26 mouse cellular contexts compared by ENCODE assay signal in the genomic region with DNA sequence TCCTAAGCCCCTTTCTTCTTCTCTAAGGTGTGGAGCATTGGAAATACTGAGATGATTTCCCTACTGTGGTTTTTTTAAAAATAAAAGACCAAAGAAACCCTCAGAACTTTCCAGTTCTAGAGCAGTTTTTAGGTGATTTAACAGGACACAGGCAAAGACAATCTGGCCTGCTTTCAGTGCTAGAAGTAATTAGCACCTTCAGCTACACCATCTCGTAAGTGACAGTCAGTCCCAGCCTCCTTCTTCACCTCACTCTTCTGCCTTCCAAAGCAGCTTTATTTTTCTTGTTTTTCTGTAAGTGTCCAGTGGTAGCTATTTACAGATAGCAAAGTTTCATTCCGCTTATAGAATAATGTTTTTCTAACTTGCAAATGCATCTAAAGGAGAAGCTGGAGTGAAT.
"Had no signal": no experiment of that assay in that cellular context is flagged by ENCODE, and none has a peak within 500 bp of the region (broad histone marks: within the 10 kb centered on the region; RNA-seq: fewer than 3 reads in every experiment).

No protein-coding gene starts in this region.

- H3K36me3 ChIP-seq: heart, embryonic 10.5 days; heart, embryonic 12.5 days; hindbrain, embryonic 10.5 days; hindbrain, embryonic 12.5 days; kidney, embryonic 15.5 days; limb, embryonic 13.5 days; limb, embryonic 15.5 days; liver, embryonic 12.5 days had no signal

- H3K9ac ChIP-seq: heart, embryonic 12.5 days; hindbrain, embryonic 12.5 days; hindbrain, embryonic 14.5 days; kidney, embryonic 15.5 days; limb, embryonic 13.5 days; limb, embryonic 15.5 days; liver, embryonic 12.5 days; liver, embryonic 14.5 days had no signal

- H3K4me1 ChIP-seq: heart, embryonic 10.5 days; heart, embryonic 12.5 days; hindbrain, embryonic 10.5 days; hindbrain, embryonic 12.5 days; kidney, embryonic 15.5 days; limb, embryonic 13.5 days; limb, embryonic 15.5 days; liver, embryonic 12.5 days had no signal

- H3K9me3 ChIP-seq: heart, embryonic 10.5 days; heart, embryonic 12.5 days; hindbrain, embryonic 10.5 days; hindbrain, embryonic 12.5 days; kidney, embryonic 15.5 days; limb, embryonic 13.5 days; limb, embryonic 15.5 days had no signal

- H3K27ac ChIP-seq: gastrocnemius, adult 2 months; heart, embryonic 10.5 days; hindbrain, embryonic 10.5 days; hindbrain, embryonic 12.5 days; hindbrain, embryonic 14.5 days; hindbrain, postnatal 0 days; kidney, embryonic 15.5 days; kidney, postnatal 0 days; limb, embryonic 13.5 days; limb, embryonic 15.5 days; liver, embryonic 12.5 days; liver, embryonic 14.5 days had no signal

- H3K4me2 ChIP-seq: heart, embryonic 12.5 days; hindbrain, embryonic 12.5 days; hindbrain, embryonic 14.5 days; kidney, embryonic 15.5 days; limb, embryonic 13.5 days; limb, embryonic 15.5 days; liver, embryonic 12.5 days had no signal

- H3K27me3 ChIP-seq: heart, embryonic 12.5 days; hindbrain, embryonic 12.5 days; kidney, embryonic 15.5 days; limb, embryonic 13.5 days; limb, embryonic 15.5 days; liver, embryonic 12.5 days had no signal

- ATAC-seq: hindbrain, postnatal 0 days; intestine, embryonic 16.5 days; liver, embryonic 12.5 days had no signal

- H3K4me3 ChIP-seq: gastrocnemius, adult 2 months; heart, embryonic 10.5 days; heart, embryonic 12.5 days; hindbrain, embryonic 10.5 days; hindbrain, embryonic 12.5 days; kidney, embryonic 15.5 days; limb, embryonic 13.5 days; limb, embryonic 15.5 days; liver, embryonic 12.5 days had no signal

- DNase-seq: gastrocnemius, adult 2 months; gastrocnemius, postnatal 10 days; gastrocnemius, postnatal 25 days; heart, adult 18-20 months; heart, postnatal 10 days; heart, postnatal 4 days; kidney, adult 11 months; kidney, adult 9 months; kidney, postnatal 14 days; kidney, postnatal 36 days; layer of hippocampus, adult 9-11 months; layer of hippocampus, postnatal 36 days; left cerebral cortex, postnatal 4 days had no signal
